Mouse (Mus musculus): ENCODE results near the gene Rph3a. TPM values are rescaled to one million over a fixed set of nuclear protein-coding genes. Genes with fewer than 3 reads are reported as not detected.

Gene Rph3a
- 0.01 and 0.03 TPM in 2 replicates for polyA plus RNA-seq (2012; rRNA removed)

GRCm38 (mm10) chr5:121009811-121010569 lies at the start of gene Rph3a:
Gene Rph3a (minus strand): TSS chr5:121010092.
- no peak for DNase-seq (ENCODE audit: low spot score)

- DNase-seq (ENCODE audit: low spot score), result no peak
These were observed 48.4 kb upstream of the Rph3a start for GRCm38 (mm10) chr5:121058261-121058660.

DNA sequence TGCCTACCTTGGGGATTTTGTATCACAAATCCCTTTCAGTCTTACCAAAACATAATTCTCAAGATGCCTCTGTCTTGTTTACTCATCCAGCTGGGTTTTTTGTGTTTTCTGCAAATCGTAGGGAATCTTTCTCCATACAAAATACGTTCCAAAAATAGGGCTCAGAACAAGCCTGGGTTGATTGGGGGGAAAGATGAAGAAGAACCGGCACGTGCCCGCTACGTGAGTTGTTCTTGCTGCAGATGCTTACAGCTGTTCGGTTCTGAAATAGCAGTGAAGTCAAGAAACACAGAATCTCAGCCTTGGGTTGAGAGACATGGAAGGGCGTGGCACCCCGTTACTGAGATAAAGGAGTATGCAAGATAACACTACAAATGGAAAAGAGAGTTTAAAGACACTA lies 44.0 kb upstream of the Rph3a start:
- no peak for DNase-seq (ENCODE audit: low spot score)

DNA sequence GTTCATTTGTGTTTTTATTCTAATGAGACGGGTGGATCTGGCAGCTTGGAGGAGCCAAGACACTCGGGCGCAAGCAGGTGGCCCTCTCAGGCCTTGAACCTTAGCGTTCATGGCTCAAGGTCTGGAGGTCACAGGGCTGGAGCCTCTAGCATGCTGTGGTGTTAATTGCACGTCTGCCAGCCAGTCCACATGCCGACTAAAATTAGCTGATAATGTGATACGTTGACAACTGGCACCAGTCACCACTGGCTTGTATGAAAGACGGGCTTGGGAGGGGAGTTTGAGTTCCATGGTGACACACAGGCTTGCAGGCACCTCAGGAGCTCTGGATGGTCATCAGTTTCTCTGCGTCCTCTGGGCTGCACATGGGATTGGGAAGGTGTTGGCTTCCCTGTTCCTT lies 31.9 kb upstream of the Rph3a start:
- DNase-seq (ENCODE audit: low spot score), result no peak

GRCm38 (mm10) chr5:121039465-121039864 lies 29.6 kb upstream of the Rph3a start:
- no peak for DNase-seq (ENCODE audit: low spot score)

DNA sequence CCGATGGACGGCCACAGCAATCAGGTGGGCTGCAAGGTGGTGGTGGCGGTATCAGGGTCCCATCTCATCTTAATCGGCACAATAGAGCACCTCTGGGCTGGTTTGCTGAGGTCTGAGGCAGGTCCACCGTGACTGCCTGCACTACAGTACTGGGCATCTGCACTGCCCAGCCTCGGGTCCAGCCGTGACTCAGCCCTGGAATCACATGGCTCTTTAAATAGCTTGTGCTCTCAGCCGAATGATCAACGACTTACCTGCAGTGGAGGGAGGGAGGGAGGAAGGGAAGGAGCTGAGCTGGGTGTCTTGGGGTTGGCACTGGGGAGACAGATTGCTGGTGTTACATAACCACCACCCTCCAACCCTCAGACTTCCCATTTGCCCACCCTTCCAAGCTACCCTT lies 20.3 kb upstream of the Rph3a start:
- no peak for DNase-seq (ENCODE audit: low spot score)

GRCm38 (mm10) chr5:121019505-121019904 lies 9.6 kb upstream of the Rph3a start:
- DNase-seq (ENCODE audit: low spot score), result no peak

DNA sequence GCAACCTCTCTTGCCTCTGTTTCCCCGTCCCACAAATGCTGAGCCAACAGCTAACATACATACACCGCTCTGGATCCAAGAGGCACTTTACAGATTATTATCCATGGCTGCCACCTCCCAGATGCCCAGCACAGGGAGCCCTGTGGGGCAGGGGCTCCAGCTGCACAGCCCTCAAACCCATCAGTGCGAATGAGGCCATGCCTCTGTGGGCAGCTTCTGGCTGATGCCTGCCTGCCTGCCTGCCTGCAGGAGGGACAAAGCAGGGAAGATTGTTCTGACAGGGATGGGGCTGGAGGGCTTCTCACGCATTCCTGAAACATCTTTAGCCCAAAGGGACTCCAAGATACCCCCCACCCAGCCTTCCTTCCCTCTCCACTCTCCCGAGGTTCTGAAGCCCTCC lies 7.8 kb upstream of the Rph3a start:
- DNase-seq (ENCODE audit: low spot score), result no peak

DNA sequence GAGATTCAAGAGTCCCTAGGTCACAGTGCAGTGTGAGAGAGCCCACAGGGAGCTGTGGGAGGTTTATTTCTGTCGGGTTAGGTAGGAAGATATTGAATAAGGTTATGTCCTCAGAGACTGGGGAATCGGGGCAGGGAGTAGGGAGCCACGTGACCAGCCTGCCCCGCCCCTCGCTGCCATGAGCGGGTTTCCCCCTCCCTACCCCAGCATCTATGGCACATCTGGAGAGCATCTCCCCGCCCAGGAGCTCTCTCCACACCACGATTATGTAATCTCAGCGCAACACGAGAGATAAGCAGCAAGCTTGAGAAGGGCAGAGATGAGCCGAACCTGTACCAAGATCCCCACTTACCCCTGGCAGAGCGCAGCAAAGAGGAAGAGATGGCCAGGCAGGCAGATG lies 6.5 kb upstream of the Rph3a start:
- DNase-seq (ENCODE audit: low spot score), result no peak

DNA sequence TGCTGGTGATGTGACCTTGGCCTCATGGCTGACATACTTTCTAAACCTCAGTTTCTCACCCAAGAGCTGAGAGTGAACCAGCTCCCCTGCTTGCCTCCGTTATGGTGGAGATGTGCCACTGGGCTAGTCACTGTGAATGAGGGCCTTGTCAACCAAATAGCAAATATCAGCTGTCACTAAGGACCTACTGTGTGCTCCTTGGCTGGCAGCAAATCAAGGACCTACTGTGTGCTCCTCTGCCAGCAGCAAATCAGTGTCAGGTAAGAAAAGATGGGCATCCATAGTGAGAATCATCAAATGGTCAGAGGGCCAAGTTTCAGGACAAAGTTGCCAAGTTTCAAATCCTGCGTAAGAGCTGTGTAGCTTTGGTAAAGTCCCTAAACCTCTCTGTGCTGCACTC lies 4.6 kb upstream of the Rph3a start:
- DNase-seq (ENCODE audit: low spot score), result no peak

- no peak for DNase-seq (ENCODE audit: low spot score)
These were observed 2.1 kb upstream of the Rph3a start for GRCm38 (mm10) chr5:121011962-121012361.

GRCm38 (mm10) chr5:121009406-121009805 lies 486 bp downstream of the Rph3a start:
- no peak for DNase-seq (ENCODE audit: low spot score)

DNA sequence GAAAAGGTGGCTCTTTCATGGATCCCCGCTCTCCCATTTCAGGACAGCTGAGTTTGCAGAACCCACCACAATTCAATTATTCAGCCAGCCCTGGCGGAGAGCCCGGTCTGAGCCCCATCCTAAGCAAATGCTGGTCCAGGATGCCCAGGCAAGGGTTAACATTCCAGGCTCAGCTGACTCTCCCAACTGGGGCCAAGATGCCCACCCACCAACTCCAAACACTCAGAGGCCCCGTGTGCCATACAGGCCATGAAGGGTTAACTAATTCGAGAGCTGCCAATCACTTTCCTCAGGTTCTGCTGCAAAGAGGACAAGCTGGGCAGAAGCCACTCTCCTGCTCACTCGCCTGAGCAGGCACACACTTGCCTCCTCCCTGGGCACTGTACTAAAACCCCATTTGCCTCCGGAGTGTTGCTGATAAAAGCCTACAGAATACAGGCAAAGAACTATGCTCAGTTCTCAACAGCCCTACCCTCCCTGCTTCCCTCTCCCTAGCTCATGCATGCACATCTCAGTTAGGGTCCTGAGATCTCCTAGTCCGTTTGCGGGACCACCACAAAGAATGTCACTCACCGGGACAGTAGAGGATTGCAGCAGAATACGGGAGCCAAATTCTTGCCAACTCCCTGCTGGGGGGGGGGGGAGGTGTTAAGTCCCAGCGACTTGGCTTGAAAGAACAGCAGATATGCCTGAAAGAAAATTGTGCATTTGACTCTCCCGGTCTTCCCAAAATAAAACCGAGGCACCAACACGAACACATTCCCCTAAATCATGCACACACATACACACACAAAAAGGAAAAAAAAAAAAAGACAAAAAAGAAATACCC lies 1.3 kb downstream of the Rph3a start:
- DNase-seq (ENCODE audit: low spot score), result no peak

DNA sequence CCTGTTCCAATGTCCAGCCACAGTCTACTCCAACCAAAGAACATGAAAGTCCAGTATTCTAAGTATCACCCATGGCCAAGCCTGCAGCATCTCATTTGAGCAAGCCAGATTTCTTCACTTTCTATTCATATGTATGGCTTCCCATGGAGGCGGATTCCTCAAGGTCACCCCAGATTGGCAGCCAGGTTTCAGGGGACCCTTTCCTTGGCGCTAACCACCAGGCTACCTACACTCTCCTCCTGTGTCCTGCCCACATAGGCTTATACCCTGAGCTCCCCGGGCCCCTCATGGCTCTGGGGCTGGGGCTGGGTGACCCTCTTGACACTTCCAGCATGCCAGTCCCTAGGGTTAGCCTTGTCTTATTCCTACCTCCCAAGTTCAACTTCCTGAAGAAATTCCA lies 2.3 kb downstream of the Rph3a start:
- no peak for DNase-seq (ENCODE audit: low spot score)

- DNase-seq (ENCODE audit: low spot score), result no peak
These were observed 2.8 kb downstream of the Rph3a start for GRCm38 (mm10) chr5:121007130-121007529.

DNA sequence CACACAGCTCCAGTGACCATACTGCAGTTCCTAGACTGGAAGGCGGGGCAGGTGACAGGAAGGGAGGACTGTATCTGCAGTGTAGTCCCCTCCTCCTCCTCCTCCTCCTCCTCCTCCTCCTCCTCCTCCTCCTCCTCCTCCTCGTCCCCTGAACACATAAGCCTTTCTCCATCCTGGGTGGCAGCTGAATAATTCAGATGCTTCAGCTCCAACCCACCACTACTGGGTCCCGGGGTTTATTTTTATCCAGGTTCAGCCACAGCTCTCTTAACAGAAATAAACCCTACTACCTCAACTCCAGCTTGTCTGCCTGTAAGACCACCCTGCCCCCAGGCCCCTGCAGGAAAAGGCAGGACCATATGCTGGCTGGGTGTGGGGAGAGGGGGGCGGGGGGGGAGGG lies 3.7 kb downstream of the Rph3a start:
- DNase-seq (ENCODE audit: low spot score), result no peak

DNA sequence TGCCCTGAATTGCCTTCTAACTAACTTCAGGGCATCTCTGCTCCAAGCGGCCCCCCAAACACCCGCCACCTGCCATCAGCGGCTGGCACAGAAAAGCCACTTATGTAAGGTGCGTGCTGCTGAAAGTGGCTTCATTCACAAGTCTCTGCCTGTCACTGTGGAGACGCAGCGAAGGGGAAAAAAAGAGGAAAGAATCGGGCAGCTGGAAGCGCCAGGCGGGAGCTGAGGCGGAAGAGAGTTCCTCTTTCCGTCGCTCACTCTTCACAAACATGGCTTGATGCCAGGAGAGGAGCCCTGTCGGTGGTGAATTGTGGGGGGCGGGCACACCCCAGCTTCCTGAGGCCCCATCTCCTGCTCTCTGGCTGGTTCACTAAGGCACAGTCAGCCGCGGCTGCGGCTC lies 6.1 kb downstream of the Rph3a start:
- no peak for DNase-seq (ENCODE audit: low spot score)

- DNase-seq (ENCODE audit: low spot score), result no peak
These were observed 10.3 kb downstream of the Rph3a start for GRCm38 (mm10) chr5:120999573-120999972.

- DNase-seq (ENCODE audit: low spot score), result no peak
These were observed 21.5 kb downstream of the Rph3a start for GRCm38 (mm10) chr5:120988373-120988772.

GRCm38 (mm10) chr5:120983029-120983428 lies 26.9 kb downstream of the Rph3a start:
- no peak for DNase-seq (ENCODE audit: low spot score)

GRCm38 (mm10) chr5:120981211-120981610 lies 28.7 kb downstream of the Rph3a start:
- DNase-seq (ENCODE audit: low spot score), result no peak

DNA sequence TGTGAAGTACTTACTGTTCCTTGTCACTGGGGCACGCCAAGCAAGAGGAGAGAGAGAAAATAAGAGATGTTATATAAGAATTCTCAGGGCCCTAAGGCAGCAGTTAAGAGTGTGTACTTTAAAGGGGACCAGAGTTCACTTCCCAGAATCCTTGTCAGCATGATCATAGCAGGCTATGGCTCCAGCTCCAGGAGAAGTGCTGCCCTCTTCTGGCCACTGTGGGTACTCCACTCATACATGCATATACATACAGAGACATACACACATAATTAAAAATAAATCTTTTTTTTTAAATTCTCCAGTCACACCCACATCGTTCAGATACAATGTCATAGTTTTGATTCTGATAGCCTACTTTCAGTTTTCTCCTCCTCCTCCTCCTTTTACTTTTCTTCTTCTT lies 29.8 kb downstream of the Rph3a start:
- DNase-seq (ENCODE audit: low spot score), result no peak

DNA sequence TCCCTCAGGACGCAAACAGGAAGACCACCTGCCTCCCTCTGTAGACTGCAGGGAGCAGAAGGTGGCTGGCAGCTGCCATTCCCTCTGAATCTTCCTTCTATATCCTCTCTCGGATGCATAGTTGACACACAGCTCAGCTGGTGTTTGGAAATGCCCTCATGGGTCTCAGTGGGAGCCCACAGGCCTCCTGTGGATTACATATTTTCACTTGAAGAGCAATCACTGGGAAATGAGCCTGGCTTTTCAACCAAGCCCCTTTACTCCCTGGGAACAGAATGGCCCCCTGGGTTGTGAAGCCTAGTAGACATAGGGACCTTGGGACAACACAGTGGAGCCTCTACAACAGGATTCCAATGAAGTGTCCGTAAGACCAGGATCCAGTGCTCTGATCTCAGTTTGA lies 33.8 kb downstream of the Rph3a start:
- no peak for DNase-seq (ENCODE audit: low spot score)
